Mouse (Mus musculus) limb, embryonic 10.5 days (tissue): ENCODE results near the gene Olah. TPM values are rescaled to one million over a fixed set of nuclear protein-coding genes. Genes with fewer than 3 reads are reported as not detected.

Source experiments
- polyA plus RNA-seq: library from polyadenylated mRNA; unstranded; fragments of >200 nt; fragmentation: Nextera tagmentation; extraction: Ambion mirVana; gene quantifications from 2 replicates; pipeline ENCODE4 v1.2.1, GENCODE M21; 2016

Olah gene
- polyA plus RNA-seq, 1 experiment from 2014 or later, result not detected

Other genes starting within 250 kb of the Olah start
- gene Nmt2, start 113.0 kb downstream of the Olah start, polyA plus RNA-seq, result 32.0 and 33.9 TPM in 2 replicates
- 19.0 and 21.3 TPM in 2 replicates for gene Rpp38, start 64.6 kb downstream of the Olah start, polyA plus RNA-seq
- gene Acbd7, start 61.0 kb downstream of the Olah start, polyA plus RNA-seq, result 0.41 TPM in 1 of 2 replicates, not detected in the other
- not detected in 2 replicates for gene Meig1, start 25.4 kb upstream of the Olah start, polyA plus RNA-seq
- gene Dclre1c, start 26.9 kb upstream of the Olah start, polyA plus RNA-seq, result 4.5 and 5.1 TPM in 2 replicates
- 38.3 and 39.1 TPM in 2 replicates for gene Suv39h2, start 77.8 kb upstream of the Olah start, polyA plus RNA-seq
- gene Gm45902, start 115.6 kb upstream of the Olah start, polyA plus RNA-seq, result 9.0 and 10.7 TPM in 2 replicates
- gene Hspa14, start 115.6 kb upstream of the Olah start, polyA plus RNA-seq, result 137 and 138 TPM in 2 replicates
- 0.06 and 0.24 TPM in 2 replicates for gene Cdnf, start 115.8 kb upstream of the Olah start, polyA plus RNA-seq
- 47.5 and 48.8 TPM in 2 replicates for gene Fam107b, start 173.3 kb upstream of the Olah start, polyA plus RNA-seq